Mouse (Mus musculus): ENCODE measurements around the gene Ptpdc1.
A peak's percentile ranks its signal among the peaks of the same experiment; 100 is the strongest.

Ptpdc1 gene

DNA sequence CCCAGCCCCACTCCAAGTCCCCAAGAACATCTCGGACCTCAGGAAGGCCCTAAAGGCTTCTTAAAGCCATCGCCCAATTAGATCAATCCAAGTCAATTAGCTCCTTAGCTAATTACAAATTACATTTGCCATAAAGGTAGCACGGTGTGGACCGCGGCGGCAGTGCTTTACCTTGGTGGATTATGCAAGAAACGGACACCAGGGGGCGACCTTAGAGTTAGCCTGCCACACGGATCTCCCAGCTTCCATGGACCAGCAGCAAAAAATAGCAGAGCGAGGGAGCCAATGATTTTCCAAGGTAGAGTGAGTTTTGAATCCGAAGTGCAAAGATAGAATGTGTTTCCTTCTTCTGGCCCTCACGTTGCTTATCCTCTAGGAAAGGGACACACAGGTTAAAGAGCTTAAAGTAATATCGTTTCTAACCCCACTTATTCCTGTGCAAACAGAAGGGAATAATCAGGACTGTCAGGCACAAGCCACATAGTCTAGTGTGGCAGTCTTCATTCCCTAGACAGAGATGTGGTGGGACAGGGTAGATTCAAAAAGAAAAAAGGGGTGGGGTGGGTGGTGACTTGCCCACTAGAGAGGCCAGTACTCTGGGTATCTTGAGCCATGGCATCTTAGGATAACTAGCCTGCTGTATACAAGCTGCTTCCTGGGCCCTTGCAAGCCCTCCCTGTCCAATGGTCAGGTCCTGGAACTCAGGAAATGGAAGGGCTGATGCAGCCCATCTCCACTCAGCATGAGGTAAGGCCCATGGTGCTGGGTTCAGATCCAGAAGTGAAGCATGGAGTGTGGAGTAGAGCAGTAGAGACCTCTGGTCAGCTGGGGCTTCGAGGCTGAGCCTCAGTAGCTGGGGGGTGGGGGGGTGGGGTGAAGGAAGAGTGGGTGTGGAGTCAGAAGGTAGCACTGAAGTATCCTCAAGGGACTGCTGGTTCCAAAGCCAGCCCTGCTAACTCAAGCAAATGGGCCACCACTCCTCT lies 28.6 kb upstream of the Ptpdc1 start:
- DNase-seq = peak; percentile 81

DNA sequence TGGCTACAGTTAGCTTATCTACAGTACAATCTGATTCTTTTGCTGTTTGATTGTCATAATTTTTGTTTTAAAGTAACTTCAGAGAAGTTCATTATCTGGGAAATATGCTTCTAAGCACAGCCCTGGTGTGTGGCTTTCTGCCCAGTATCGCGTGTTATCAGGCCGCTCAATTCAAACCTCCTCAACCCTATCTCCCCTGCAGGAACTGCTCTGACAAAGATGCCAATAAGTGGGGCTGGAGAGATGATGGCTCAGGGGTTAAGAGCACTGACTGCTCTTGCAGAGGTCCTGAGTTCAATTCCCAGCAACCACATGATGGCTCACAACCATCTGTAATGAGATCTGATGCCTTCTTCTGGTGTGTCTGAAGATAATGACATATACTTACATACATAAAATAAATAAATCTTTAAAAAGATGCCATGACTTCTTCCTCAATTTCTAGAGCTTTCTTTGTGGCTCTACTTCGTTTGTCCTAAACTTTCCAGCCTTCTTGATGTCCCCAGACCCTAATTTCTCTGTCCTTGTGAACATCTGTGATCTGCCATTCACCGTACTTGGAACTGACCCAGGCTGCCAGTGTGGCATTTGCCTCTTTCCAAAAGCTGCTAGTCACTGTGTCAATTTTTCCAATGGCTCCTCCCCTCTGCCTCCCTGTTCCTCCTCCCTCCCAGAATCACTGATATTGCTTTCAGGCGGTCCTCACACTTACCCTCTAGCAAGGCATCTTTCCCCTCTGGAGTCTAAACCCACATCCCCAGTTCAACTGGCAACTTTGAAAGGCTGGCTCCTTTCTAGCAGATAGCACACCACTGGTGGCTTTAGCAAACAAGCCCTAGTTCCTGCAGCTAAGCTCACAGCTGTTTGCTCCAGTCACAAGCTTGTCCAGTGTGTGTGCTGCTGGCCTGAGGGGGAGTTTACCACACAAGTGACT lies 25.9 kb upstream of the Ptpdc1 start:
- DNase-seq = no peak

DNA sequence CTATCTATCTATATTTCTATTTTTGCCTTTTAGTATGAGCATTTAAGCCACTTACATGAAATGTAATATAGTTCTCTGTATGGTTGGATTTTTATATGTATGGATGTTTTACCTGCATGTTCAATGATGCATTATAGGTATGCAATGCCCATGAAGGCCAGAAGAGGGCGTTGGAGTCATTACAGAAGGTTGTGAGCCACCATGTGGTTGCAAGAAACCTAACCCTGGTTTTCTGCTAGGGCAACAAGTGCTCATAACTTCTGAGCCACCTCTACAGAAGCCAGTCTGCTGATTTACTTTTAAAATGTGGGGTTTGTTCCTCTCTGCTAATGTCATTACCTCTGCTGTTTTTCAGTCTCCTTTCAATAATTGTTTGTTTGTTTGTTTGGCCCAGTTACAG lies 25.2 kb upstream of the Ptpdc1 start:
- no peak for DNase-seq

DNA sequence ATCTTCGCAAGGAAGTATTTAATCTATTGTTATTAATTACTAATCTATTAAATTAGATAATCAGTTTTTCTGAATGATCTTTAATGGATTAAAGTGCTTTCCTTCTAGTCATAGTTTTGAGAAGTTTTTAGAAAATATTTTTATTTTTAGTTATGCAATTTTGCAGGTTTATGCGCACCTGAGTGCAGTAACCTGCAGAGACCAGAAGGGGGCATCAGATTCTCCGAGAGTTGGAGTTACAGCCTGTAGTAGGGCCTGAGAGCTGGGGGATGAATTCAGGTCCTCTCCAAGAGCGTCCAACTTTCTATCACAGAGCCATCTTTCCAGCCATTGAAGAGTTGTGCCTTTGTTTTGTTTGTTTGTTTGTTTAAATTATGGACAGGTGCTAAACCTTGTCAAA lies 21.2 kb upstream of the Ptpdc1 start:
- no peak for DNase-seq

DNA sequence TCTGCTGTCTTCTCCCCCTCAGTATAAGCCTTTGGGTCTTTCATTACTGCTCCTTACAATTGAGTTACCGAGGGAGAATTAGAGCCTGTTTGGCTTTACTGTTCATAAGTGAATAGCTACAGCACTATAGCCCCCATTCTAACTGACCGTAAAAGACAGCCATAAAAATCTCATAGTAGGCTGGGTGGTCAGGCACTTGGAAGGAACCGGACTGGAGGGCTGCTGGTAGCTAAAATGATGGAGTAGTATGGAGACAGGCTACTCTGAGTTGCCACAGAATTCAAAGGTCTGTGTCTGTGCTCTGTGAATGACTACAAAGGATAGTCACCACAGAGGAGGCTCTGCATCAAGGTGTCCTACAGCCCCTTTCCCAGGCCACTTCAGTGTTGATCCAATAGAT lies 18.5 kb upstream of the Ptpdc1 start:
- no peak for DNase-seq

DNA sequence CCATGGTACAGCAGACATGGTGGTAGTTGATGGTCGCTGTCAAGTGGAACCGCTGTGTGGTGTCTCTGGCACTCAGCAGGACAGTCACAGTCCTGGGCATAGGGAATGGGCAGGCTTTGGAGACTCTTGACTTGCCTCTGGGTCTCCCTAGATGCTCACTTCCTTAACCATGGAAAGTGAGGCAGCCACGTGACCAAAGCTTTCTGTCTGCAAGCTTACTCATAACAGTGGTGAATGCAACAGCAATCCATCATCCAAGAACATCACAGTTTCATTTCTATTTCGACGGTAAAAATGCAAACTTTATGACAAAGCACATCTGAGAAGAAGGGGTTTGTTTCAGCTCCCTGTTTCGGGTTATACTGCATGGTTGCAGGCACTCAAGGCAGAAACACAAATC lies 17.6 kb upstream of the Ptpdc1 start:
- no peak for DNase-seq

DNA sequence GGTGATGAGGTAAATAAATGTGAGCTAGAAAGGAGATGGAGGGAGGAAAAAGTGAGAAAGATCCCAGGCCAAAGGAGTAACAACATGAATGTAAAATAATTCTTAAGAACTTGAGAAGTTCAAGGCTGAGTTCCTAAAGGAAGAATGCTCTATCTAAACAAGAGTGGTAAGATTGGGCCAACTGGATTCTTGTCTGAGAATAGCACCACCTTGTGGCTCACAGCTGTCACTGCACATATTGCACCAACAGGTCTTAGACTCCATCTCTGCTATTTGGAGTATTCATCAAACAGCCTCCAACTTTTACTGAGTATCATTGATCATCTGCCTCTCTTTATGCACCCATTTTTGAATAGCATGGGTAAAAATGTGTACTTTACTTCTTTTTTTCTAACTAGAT lies 14.1 kb upstream of the Ptpdc1 start:
- no peak for DNase-seq

DNA sequence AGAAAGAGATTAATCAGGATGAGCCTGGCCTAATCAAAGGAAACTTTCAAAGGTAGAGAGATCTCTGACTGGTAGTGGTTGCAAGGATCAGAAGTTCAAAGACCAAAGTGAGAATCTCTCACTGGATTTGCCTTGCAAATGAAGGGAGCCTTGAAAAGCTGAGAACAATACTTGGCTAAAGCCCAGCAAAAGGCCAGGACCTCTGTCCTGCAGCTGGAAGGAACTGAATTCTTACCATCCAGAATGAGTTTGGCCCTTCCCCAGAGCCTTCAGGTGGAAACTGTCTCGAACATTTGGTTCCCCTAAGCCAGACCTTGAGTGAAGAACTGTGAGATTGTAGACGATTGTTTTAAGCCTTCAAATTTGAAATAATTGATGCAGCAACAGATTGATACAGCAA lies 12.2 kb upstream of the Ptpdc1 start:
- no peak for DNase-seq

DNA sequence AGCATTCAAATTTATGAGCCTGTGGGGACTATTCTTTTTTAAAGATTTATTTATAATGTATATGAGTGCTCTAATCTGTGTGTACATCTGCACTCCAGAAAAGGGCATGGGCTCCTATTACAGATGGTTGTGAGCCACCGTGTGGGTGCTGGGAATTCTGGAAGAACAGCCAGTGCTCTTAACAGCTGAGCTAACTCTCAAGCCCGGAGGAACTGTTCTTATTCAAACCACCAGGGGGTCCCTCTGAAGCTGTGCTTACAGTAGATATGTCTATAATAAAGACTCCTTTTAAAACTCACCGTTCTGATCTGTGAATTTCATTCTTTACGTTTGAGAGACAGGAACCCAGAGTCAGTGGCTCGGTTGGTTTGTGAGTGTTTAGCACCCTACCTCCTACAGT lies 6.2 kb upstream of the Ptpdc1 start:
- DNase-seq = no peak

DNA sequence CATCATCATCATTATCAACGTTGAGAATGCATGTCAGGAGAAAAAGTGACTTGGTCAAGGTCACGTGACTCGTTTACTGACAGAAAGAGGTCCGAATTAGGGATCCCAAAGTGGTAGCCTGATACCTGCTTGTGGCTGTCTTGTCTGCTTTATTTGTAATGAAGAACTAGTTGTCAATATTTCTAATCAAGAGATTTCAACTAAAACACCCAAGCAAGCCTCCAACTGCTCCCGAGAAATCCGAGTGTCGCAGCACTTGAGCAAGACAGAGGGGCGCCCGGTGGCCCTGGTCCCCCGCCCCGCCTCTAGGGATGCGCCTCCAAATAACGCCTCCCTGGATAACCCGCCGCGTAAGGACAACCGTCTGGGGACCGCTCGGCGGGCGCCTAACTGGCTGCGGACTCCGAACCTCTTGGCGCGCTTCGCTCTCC lies 481 bp downstream of the Ptpdc1 start:
- DNase-seq = no peak

DNA sequence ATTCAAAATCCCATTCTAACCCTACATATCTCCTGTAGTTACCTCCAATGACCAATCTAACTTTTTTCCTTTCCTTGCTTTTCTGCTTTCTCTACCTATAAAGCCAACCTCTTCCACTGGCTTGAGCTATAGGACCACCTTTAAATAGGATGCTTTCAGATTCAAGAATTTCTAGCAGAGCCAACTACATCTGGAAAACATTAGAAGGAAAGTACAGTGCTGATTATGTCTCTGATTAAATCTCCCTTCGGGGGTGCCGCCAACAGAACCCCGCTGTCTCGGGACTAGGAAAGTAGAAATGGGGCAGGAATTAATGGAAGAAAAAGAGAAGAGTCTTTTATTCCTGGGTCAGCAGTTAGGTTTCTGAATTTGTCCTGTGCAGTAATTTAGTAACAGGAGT lies 6.6 kb downstream of the Ptpdc1 start:
- DNase-seq = no peak

DNA sequence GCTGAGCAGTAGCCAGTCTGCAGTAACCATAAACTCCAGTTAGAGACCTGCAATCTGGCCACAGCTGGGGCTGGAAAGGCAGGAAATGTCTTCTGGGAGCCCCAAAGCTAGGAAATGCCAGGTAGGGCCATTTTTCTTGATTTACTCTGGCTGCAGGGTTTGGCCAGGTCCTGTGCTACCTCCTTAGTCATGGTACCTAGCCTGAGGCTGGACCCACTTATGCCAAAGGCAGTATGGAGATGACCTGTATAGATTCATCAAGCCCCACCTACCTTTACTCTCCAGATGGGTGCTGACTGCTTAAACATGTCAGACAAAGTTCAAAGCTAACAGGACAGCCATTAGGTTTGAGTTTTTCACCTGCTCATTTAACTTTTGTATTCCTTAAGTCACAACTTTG lies 7.7 kb downstream of the Ptpdc1 start:
- no peak for DNase-seq

DNA sequence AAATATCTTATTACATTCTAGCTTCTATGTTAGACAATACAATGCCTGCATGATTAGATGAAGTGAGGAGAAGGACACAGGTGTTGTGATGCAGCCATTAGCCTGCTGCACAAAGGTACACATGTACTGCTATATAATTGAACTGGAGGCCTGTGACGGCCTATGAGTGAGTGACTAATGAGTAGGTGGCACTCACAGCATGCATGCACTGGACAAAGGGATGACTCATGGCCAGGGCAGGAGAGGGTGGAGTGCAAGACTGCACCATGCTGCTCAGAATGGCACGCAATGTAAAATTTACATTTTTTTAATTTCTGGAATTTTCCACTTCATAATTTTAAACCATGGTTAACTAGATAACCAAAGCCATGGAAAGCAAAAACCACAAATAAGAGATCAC lies 10.9 kb downstream of the Ptpdc1 start:
- no peak for DNase-seq

DNA sequence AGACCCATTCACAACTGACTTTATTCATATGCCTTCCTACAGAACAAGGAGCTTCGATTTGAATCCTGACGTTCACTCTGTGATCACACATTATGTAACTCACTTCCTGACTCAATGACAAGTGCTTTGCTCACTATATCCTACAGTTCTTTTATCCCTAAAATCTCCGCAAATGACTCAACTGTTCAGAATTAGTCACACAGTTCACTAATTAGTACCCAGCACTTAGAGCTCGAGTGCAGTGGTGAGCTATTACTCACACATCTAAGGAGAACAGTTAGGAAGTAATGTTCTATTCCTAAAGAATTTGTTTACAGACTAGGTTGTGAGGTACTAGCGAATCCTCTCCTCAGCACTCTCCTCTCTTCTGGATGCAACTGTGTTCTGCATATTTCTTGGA lies 16.4 kb downstream of the Ptpdc1 start:
- no peak for DNase-seq

DNA sequence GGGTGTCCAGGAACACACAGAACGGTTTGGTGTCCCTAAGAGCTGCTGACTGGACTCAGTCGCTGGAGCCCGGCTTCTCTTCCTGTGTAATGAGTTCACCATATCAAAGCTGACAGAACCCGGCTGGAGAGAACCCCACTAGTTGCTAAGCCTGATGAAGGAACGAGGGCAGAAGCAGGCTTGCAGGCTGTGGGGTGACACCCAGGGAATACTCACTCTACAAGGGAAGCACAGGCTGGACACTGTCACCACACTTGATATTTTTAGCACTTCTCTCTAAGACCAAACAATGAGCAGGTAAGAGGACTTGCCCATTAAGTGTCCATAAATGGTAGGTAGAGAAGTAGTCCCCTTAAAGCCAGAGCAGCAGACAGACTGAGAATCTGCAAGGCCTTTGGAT lies 20.9 kb downstream of the Ptpdc1 start:
- no peak for DNase-seq

DNA sequence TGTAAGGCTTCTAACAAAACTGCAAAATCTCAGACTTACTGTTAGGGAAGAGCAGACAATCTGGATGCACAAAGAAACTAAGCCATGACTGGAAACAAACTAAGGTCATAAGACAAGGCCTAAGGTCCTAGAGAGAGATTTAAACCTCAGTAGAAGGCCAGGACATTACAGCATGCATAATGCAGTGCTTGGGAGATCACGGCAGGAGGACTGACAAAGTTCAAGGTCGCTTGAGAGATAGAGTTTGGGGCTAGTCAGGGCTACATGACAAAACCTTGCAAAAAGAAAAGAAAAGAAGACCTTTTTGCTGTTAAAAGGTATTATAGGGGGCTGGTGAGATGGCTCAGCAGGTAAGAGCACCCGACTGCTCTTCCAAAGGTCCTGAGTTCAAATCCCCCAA lies 22.2 kb downstream of the Ptpdc1 start:
- DNase-seq = no peak

DNA sequence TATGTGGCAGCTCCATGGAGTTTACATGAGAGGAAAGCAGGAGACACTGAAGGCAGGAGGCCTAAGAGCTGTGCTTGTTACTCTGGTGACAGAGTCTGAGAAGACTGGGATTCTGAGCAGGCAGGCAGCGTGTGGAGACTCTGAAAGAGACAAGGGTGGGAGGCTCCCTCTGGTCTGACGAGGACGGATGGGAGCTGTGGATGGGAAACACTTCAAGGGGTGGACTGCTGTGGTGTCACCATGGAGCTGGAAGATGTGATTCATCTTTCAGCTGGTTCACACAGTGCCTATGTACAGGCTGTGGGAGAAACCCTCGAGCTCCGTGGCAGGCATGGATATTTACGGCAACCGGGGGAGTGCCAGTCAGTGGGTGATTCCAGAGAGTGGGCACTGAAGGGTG lies 30.9 kb downstream of the Ptpdc1 start:
- DNase-seq = peak; percentile 35

DNA sequence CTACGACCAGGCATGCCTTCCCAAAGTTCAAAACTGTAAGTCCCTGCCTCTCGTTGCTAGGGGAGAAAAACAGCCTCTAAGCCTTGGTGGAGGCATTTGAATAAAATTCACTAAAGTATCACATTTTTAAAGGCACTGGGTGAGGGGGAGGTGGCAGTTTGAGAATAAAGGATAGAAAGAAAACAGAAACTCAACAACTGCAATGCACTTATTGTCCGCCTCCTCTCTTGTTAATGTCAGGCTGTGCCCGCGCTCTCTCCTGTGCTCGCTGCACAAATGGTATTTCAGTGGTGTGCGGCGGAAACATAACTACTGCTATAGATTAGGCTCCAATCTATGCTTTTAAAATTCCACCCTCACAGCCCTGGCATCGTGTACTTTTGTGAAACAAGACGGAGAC lies 31.4 kb downstream of the Ptpdc1 start:
- no peak for DNase-seq

DNA sequence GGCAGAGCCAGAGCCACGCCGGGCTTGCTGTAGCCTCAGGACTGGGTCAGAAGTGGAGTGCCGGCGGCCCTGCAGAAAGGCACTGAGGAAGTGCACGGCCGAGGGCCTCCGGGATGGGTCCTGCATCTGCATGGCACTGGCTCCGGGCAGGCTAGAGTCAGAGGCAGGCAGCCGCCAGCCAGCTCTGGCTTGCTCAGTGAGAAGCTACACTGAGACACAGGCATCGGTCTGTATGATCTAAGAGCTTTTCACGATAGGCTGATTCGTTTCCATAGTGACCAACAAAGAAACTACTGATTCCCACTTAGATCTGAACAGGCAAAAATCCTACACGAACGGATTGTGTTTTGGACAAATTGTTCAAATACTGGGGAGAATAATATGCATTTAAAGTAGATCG lies 32.3 kb downstream of the Ptpdc1 start:
- DNase-seq = peak; percentile 57

DNA sequence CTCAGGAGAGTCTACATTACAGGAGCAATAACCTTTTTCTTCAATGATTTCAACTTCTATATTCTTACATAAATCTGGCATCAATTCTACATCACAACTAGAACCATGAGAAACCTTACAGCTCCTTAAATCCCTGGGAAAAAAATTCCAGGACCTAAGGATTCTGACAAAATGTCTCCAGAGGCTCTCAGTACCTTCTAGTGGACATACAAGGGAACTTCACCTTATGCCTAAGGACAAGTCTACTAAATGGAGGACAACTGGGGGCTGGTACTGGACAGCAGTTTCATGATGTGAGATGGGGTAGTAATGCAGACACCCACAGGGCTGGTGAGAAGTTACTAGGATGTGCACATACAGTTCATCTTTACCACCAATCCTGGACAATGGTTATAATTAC lies 34.7 kb downstream of the Ptpdc1 start:
- no peak for DNase-seq

DNA sequence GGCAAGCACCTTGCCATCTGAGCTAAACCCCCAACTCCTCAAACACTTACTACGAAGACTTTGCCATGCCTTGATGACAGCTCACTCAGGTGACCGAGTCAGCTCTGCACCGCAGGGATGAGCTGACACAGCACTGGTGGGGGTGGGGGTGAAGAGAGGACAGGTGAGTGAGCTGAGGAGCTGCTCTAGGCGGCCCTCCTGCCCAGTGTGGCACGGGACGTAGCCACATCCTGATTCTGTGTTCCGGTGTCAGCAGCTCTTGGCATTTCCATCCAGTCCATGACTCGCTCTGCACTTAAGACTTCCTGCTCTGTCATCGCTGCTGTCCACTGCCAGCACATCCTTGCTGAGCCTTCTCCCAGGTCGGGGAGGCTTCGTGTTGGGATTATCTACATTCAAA lies 38.1 kb downstream of the Ptpdc1 start:
- DNase-seq = no peak

DNA sequence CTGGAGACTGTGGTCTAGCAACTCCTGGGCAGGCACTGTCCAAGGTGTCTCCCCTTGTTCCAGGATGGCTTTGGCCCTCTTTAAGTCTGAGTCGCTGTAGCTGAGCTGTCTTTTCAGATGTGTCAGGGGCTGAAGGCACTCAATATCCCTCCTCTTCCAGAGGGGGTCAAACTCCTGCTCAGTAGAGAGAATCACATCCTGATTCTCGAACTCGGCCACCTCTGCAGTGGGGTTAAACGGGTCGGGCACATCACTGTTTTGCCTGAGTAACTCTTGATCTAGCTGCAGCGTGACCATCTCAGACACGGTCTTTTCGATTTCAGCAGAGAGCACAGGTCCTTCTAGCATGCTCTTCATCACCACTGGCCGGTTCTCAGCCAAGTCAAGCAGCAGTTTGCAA lies 39.0 kb downstream of the Ptpdc1 start:
- no peak for DNase-seq

DNA sequence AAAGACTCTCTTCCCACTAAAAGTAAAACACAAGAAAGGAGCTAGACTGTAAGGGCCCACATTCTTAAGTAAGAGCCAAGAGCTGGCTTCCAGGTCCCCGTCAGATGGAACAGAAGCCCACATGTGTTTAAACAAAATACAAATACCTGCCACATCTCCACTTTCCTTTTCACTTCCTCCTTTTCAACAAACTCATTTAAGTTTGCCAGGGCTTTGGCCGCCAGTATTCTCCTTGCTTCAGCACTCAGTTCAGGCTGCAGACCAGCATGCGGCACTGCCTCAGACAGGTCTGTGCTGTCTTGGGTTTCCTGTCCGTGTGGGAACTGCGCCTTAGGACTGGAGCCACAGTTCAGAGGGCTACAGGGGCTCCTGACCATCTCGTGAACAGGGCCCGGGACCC lies 39.7 kb downstream of the Ptpdc1 start:
- DNase-seq = no peak
